Mouse (Mus musculus) right cerebral cortex, adult 18-20 months (tissue): ENCODE measurements at regions not wholly inside any gene's neighbourhood (a gene's known extent, or its start where the extent isn't known, plus 50 kb on each side); places are given as distances from the start of the nearest gene placed in this dataset.
"Not testable (repeated sequence)": the region's sequence is repeated elsewhere in the genome, so short reads cannot be mapped to it uniquely, and the experiment has no call there.

Experiments used
- DNase-seq: peaks from one replicate; pipeline ENCODE4 v3.0.0; 2022; ENCODE audit warnings: mixed read lengths

DNA sequence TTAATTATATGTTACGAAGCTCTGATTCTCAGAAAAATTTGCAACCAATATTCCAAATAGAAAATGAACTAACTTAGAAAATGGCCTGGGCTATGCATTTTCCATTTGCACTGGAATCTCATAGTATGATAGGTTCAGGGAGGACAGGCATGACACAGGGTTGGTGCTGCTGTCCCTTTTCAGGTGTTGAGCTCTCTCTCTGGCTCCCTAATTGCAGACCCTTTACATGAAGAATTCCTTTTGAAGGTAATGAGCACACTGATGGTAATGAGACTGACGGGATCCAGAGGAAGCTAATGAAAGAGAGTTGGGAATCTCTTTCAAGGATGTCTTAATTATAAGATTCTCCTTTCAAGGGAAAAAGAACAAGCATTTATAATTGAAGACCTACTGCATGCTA lies 87.6 kb downstream of the Serpinb8 start:
- DNase-seq = no peak

DNA sequence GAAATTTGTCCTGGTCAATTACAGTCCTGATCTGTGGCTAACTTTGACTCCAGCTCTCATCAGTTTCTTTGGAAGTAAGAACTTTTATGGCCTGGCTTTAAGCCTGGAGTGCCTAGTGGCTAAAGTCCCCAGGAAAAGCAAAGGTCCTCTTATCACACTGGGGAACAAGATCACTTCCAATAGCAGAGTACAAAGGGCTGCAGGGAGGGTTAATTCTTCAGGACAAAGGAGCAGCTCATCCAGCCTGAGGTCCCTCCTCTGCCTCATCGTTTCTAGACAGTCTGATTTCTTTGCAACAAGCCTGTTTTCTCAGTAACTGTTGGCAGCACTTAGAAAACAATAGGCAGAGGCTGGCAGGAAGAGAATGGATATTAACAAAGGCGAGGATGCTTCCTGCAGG lies 107.1 kb downstream of the Serpinb8 start:
- DNase-seq = no peak

DNA sequence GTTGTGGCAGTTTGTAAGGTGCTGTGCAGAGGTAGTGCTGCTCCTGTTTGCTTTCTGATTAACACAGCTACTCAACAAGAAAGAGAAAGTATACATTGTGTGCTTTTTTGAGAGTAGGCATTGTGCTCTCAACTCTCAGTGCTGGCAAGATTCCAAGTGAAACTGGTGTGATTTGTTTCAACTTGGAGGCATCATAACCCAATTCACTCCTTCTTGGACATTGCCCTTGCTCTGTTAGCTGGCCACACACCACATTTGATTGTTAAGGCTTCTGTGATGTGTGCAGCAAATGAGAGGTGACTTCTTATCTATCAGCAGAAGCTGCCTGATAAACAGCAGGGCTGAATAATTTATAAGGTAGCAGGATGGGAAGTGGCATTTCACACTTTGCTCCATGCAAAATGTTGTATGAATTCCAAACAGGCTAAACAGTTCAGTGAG lies 116.3 kb downstream of the Serpinb8 start:
- no peak for DNase-seq

DNA sequence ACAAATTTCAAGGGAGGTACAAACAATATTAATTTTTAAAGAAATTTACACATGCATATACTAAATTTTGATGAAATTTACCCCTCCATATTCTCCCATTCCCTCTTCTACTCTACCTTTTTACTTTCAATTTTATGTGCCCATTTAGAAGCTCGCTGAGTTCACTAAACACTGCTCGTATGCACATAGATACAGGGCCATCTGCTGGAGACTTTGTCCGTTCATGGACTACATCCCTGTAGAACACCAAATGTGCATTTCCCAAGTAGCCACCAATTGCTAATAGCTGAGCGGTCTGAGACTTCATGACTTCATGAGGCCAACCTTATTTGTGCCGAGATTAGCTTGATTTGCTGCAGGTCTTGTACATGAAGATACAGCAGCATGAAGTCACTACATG lies 118.8 kb downstream of the Serpinb8 start:
- no peak for DNase-seq

DNA sequence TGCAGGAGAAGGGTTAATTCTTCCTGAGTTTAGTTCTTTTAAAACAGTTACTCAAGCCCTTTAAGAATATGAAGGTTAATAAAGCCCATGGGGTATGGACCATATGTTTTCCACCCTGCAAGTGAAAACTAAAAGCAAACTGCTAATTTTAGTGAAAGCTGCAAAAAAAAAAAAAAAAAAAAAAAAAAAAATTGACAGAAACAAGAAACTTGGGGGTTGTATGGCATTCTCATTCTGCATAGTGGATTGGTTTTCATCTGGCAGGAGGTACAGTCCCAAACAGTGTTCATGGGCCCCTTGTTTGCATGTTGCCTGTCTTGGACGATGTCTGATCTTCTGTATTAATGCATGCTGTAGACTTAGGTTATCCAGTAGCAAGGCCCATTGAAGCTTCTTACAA lies 125.1 kb downstream of the Serpinb8 start:
- no peak for DNase-seq

DNA sequence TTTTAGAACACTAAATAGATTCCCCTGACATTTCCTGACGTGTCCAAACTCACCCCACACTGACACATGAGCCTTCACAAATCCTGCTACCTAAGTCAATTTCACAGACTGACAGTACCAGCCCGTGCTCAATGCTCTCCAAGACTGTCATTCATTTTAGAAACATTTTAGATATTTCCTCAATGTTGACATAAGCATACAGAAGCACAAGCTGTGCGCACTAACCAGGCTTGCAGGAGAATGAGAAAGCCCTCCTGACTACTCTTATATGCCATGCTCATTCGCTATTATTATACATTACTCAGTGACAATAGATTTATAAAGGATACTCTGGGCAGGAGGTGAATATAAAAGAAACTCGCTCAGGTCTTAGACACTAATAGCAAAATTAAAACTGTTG lies 129.5 kb downstream of the Serpinb8 start:
- no peak for DNase-seq

DNA sequence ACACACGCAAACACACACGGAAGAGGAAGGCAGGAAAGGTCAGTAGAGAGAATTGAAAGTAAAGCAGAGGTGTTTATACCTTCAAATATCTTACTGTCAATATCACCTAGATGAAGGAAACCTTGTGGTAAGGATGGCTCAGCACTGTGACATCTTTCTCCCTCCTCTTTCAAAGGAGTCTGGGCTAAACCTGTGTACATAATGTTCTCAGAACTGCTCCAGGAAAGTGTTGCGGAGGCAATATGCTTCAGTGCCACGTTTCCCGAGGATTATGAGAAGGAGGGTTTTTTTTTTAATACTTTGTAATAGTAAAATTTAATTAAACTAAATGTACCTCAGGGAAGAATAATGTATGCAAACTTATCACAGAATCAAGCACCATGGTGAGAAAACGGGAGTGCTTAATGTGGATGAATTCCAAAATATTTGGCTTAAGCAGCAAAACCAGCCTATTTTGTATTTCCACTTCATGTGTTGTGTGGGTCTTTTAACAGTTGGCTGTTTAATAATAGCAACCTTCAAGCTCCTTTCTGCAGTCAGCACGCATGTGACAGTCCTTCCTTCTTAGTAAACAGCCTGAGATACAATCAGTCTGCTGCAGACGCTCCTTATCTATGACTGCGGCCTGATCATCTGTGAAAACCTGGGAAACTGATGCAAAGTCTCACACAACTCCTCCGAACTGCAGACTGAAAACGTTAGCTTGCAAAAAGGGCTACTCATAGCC lies 138.5 kb downstream of the Serpinb8 start:
- peak; percentile 15 for DNase-seq

DNA sequence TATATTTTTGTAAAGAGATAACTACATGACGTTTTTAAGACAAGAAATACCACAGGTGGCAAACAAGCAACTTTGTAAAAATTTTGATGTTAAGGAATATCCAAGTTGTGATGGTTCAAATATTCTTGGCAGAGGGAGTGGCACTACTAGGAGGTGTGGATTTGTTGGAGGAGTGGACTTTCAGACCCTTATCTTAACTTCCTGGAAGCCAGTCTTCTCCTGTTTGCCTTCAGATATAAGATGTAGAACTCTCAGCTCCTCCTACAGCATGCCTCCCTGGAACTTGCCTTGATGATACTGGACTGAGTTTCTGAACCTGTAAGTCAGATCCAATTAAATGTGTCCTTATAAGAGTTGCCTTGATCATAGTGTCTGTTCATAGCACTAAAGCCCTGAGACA lies 175.5 kb downstream of the Serpinb8 start:
- no peak for DNase-seq

DNA sequence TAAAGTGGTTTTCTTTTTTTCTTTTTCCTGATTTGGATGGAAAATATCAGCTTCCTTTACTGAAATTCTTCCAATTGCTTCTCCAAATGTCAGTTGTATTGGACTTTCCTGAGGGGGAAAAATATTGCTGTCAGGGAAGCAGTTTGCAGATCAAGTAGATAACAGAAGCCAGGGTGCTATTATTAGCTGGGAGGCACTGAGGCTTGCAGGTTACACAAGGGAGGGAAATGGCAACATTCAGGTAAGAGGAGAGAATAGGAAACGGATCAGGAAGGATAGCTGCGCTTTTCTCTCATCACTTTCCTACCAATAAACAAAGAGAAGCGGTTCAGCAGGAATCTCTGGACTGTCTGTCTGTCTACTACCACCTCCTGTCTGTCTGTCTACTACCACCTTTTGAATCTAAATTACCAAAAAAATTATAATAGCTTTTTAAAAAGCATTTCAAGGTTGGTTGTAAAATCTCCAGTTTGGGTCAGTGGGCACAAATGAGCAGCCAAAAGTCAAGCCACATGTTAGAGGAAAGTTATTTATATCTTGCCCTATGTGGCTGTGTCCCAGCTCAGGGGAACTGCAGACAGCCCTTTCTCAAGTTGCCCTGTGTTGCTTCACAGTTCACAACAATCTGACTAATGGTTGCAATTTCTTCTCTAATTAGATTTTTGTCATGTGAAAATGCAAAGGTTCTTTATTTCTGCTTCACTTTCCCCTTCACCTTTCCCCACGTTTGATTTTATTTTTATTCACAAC lies 177.6 kb downstream of the Serpinb8 start:
- DNase-seq = no peak

DNA sequence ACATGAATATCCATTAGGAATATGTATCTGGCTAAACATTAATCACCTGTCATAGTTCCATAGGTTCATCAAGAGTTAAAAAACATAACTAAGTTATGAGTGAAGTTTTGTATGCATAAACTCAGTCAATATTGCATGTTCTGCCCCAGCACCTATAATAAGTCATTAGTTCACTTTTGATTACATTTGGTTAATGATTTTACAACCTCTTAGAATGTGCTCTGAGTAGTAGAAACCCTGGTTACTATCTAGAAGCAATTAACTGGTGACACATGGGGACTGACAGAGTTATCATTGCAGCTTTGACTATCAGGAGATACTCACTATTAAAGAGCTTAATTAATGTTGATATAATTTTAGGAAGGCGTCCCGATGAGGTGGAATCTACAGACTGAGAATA lies 183.2 kb downstream of the Serpinb8 start:
- no peak for DNase-seq

DNA sequence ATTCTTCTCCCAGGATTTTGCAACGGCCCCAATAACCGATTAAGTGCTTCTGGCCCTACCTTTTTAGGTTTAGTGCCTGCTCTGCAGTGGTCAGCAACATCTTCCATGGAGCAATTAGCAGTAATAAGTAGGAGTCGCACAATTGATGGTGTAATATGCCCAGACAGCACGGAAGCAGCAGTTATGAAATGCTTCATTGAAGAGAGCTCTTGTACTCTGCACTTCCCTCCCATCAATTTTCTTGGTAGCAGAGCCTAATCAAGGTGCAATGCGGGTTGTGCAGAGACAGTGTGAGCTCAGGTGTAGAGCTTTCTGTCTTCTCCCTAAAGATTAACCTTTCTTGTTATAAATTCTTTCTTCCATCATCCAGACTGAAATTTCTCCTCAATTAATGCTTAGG lies 193.3 kb downstream of the Serpinb8 start:
- no peak for DNase-seq

DNA sequence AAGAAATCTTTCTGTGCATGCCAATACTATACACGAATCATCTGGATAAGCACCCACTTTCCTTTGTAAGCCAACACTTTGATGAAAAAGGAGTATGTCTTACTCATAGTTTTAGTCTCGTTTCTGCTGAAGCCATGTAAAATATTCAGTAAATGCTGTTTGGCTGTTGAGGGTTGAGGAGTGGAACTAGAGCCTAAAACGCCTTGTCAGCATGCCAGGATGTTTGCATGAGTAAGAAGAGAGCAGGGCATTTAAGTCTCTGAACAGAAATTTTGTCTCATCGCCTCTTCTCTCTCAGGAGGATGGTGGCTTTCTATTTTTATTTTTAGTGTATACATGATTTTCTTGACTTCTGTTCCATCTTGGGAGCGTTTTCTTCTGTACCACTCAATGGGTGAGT lies 216.0 kb downstream of the Serpinb8 start:
- DNase-seq = peak; percentile 68

DNA sequence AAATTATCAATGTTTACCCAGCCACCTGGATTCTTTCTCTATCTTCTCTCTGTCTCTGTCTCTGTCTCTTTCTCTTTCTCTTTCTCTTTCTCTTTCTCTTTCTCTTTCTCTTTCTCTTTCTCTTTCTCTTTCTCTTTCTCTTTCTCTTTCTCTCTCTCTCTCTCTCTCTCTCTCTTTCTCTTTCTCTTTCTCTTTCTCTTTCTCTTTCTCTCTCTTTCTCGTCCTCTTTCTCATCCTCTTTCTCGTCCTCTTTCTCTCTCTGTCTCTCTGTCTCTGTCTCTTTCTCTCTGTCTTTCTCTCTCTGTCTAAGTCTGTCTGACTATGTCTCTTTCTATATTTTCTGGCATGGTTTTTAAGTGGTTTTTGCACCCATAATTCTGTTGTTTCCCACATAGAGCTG lies 217.6 kb downstream of the Serpinb8 start:
- not testable (repeated sequence) for DNase-seq

DNA sequence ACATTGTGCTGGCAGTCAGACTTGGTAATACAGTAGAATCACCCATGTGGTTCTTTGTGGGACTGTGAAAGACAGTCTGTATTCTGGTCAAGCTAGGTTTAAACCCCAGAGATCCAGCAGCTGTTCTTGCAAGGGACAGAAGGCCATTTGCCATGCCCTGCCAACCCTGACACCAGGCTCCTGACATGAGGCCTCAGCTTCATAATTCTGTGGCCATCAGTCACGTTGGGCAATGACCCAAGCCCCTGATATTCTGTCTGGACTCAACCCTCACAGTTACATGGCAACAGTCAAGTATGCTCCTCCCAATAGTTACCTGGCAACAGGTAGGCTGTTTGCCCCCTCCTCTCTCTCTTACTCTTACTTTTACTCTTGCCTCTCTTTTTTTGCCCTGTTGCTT lies 221.3 kb downstream of the Serpinb8 start:
- no peak for DNase-seq

DNA sequence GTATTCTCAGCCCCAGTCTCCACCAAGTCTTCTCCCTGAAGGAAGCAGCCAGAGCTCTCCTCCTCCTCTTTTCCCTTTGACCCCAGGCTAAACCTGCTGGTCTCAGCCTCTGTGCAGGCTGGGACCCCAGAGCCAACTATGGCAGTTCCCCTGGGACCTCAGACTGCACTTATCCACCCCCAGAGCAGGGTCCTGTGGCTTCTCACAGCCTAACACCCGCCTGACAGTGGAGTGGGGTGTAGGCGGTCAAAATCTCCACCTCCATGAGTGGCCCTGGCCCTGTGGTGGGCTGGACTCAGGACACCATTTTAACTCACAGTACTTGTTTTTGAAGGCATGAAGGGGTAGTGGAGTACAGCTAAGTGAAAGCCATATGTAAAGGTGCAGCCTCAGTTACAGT lies 222.1 kb downstream of the Serpinb8 start:
- DNase-seq = no peak

DNA sequence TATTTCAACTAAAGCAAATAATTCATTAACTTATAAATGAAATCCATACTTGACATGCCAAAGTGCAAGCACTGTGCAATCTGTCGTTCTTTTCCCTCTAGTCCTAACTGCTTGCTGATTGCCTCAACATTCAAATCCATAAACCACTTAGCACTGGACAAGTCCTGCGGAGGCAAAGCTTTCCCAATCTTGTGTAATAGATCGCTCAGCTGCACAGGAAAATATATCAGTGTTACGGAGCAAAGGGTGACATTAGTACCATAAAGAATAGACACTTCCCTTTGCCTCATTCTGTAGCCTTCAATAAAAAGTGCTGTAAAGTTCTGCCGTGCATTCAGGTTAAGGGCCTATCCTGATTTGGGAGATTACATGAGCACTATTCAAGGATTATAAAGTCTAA lies 248.1 kb downstream of the Serpinb8 start:
- no peak for DNase-seq

DNA sequence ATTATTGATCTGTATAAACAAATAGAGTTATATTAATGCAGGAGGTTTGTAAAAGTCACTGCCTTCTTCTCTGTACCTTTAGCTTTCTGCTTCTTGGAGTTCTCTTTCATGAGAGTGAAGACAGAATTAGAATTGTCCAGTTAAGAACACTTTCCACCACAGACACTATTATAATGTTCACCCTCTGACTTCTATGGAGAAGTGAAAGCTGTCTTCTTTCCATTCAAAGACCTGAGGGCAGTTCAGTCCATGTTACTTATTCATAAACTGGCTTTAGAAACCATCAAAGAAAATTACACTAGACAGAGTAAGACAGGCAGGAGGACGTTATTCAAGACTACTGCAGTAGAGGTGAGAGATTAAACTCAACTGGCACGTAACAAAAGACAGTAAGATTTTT lies 262.6 kb downstream of the Serpinb8 start:
- no peak for DNase-seq

DNA sequence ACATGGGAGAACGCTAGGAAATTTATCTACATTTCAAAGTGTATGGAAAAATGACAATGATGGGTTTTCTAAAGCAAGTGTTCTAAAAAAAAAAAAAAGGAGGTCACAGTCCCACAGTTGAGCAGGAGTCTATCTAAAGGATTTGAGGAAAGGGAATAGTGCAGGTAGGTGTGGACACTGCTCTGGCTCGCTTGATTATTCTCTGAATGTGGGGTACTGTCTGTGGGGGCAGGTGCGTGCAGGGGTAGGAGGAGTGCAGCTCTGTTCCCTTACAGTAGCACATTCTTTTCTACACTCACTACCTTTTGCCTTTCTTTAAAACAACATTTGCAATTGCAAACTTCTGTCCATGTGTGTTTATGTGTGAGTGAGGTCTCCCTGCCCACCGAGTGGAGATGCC lies 263.2 kb downstream of the Serpinb8 start:
- no peak for DNase-seq

DNA sequence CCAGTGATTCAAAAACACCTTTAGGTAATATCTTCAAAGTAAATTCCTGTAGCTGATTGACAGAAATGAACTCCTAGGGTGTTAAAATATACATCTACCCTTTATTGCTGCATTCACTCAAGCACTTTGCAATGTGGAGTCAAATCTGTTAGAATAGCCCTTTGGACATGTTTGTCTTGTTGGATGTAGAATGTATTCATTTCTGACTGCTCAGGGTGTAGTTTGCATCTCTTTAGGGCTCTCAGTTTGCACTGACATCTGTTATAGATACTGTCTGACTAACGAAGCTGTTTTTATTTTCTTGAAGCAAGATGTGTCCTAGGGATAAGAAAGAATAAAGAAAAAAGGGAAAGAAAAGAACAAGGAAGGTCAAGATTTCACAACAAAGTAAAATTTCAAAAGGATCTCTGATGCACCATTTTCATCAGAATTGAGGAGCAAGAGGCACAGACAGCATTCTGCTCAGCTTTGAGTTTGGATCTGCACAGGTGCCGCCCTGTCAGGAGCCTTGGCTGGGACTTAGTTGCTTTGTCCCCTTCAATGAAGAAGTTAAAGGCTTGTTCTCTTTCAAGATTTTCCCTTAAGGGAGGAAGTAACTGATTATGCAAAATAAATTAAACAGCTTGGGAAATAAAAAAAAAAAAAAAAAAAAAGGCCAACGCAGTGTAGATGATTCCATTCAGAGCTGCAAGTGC lies 308.1 kb downstream of the Serpinb8 start:
- no peak for DNase-seq

DNA sequence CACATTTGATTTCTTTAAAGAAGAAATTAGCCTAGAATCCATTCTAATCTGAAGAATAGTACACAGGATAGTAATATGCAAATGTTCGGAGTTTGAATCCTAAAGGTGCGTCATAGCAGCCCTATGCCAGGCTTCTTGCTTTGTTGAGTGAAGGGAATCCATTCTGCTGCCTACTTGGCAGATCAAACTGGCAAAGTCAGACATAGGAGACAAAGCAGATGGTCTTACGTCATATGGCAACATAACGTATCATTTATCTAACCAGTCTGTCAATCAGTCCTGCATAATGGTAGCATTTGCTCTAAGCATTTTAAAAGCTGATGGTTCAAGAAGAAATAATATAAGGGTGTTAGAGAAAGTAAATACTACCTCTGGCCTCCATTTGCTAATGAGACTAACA lies 309.5 kb downstream of the Serpinb8 start:
- DNase-seq = no peak

DNA sequence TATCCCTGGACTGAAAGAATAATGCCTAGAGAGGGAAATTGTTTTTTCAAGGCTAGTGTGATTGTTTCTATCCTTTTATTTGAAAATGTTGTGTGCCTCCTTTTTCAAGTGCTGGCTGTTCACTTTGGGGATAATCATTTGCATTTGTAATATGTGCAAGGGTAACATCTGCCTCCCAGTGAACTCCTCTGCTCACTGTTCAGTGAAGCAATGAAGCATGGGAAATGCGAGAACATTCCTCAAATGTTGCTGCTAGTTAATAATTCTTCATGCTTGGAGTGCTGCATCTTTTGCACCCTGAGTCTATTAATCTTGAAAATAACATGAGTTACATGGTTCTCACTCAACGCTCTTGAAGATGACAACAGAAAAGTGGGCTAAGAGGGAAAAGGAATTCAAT lies 310.6 kb downstream of the Serpinb8 start:
- DNase-seq = no peak

DNA sequence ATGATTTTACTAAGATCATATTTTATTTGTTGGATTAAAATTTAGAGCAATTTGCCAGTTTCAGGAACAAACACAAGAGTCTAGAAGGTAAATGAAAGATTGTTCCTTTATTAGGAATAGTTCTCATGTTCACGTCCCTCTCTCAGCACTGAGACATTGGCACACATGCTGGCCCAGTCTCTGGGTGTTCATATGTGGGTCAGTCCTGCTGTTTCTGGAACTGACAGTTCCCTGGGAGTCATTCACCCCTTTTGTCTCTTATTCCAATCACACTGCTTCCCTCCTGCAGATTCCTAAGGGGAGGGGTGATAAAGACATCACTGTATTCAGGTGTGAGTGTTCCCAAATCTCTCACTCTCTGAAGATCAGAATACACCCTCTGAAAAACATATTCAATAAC lies 311.1 kb downstream of the Serpinb8 start:
- DNase-seq = no peak

DNA sequence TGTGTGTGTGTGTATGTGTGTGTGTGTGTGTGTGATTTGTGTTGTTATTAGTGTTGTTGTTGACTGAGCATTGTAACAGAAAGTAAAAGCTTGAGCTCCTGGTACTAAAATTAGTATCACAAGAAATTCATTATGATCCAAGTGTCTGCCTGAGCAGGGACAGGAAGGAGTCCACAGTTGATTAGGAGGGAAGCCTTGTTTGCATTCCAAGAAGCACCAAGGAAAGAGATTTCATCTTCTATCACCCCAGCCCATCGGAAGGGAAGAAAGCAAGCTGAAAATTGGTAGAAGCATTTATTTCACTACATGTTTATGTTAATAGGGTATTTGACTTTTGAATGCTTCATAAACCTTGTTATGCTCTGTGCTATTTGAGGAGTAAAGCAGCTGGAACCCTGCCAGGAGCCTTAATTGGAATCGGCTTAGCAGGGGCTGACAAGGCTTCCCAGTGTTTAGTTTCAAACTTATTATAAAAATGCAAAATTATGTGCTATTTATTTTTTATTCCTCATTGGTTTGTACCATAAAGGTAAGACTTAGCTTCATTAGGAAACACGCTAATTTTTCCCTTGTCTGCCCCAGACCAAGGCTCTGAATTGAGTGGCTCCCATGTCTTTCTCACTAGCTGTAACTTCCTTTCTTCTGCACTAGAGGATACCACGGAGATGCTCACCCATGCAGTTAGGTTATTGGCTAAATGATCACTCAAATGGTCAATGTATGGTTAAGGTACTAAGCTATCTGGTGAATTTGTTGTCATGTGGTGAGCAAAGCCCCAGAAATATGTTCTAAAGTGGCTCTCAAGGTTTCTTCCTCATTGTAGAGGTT lies 318.6 kb downstream of the Serpinb8 start:
- DNase-seq = peak; percentile 16
